ENCODE assay signal across 8 mouse cellular contexts in genomic region chr3:138405341-138405740, GRCm38 (mm10). TPM values are rescaled to one million over a fixed set of nuclear protein-coding genes. Genes with fewer than 3 reads are reported as not detected.
DNase-seq lines count a peak whose midpoint lies in the region; ATAC-seq and TF ChIP-seq lines count a peak whose summit lies in the region.

No protein-coding gene starts in this region.

- H3K27ac ChIP-seq in heart, embryonic 11.5 days (ENCODE audit: low read depth, low read length), result no peak overlapping the region
- no peak overlapping the region for H3K27ac ChIP-seq in gastrocnemius, adult 2 months
- H3K27ac ChIP-seq in midbrain, postnatal 0 days (ENCODE audit: low read depth, low read length), result no peak overlapping the region

- intact Hi-C loops in gastrocnemius, adult 2 months (cut with DNase I), result loop anchor here (2.0 to 5.0 kb wide), 2 partner anchors 168 to 183 kb away; no protein-coding TSS in a partner anchor

- no peaks in the 10 kb centered on the region for H3K27me3 ChIP-seq in heart, embryonic 11.5 days (ENCODE audit: control insufficient read depth, insufficient read depth, low read length)
- H3K27me3 ChIP-seq in midbrain, postnatal 0 days (ENCODE audit: insufficient read depth, low read length), result no peaks in the 10 kb centered on the region

- whole genome bisulfite sequencing in heart, embryonic 11.5 days (ENCODE audit: insufficient replicate concordance), result 37% methylated on average over 3 of the region's 3 CpGs
- 39% methylated on average over 3 of the region's 3 CpGs for WGBS in midbrain, postnatal 0 days

- no peak for ATAC-seq in heart, embryonic 11.5 days (replicated peaks; ENCODE audit: insufficient number of reproducible peaks, low FRiP score, low TSS enrichment)
- no peak for ATAC-seq in midbrain, postnatal 0 days (ENCODE audit: low FRiP score)
- no peak for ATAC-seq in monocyte, adult 5-6 weeks (replicated peaks; ENCODE audit: insufficient number of reproducible peaks, low FRiP score, low TSS enrichment, poor library complexity, severe bottlenecking)

- peak; percentile 50 to 77 for DNase-seq in heart, adult 18-20 months
- DNase-seq in 416B (ENCODE audit: low read depth), result peak; percentile 55
- peak; percentile 76 for DNase-seq in adrenal gland, postnatal 10 days
- peak; percentile 29 for DNase-seq in gastrocnemius, adult 2 months
- DNase-seq in layer of hippocampus, adult 9-11 months, result peak; percentile 12
- DNase-seq in midbrain, postnatal 0 days (ENCODE audit: low spot score), result peak; percentile 70

- no peak overlapping the region for H3K4me2 ChIP-seq in heart, embryonic 11.5 days
- no peak overlapping the region for H3K4me2 ChIP-seq in midbrain, postnatal 0 days (ENCODE audit: low read depth, low read length, poor library complexity, severe bottlenecking)

- no peaks in the 10 kb centered on the region for H3K36me3 ChIP-seq in heart, embryonic 11.5 days (ENCODE audit: control insufficient read depth, insufficient read depth, low read length)
- H3K36me3 ChIP-seq in midbrain, postnatal 0 days (ENCODE audit: insufficient read depth, low read length), result no peaks in the 10 kb centered on the region

- H3K9me3 ChIP-seq in heart, embryonic 11.5 days (replicated peaks; ENCODE audit: control insufficient read depth, low read length), result no peaks in the 10 kb centered on the region
- H3K9me3 ChIP-seq in midbrain, postnatal 0 days (ENCODE audit: low read length), result no peaks in the 10 kb centered on the region

- no peaks in the 10 kb centered on the region for H3K4me1 ChIP-seq in heart, embryonic 11.5 days (ENCODE audit: control insufficient read depth, insufficient read depth, low read length)
- no peaks in the 10 kb centered on the region for H3K4me1 ChIP-seq in midbrain, postnatal 0 days (ENCODE audit: insufficient read depth, low read length)

- TF ChIP-seq CTCF in gastrocnemius, adult 2 months (IDR thresholded peaks at IDR 0.05), result peak; percentile 62
- peak; percentile 79 for TF ChIP-seq CTCF in midbrain, postnatal 0 days (IDR thresholded peaks at IDR 0.05)

- no peak overlapping the region for H3K9ac ChIP-seq in heart, embryonic 11.5 days (ENCODE audit: low read depth, low read length)
- H3K9ac ChIP-seq in midbrain, postnatal 0 days (replicated peaks; ENCODE audit: low read length, poor library complexity, severe bottlenecking), result no peak overlapping the region

- no peak overlapping the region for H3K4me3 ChIP-seq in heart, embryonic 11.5 days (ENCODE audit: low read depth, low read length)
- H3K4me3 ChIP-seq in gastrocnemius, adult 2 months, result no peak overlapping the region
- no peak overlapping the region for H3K4me3 ChIP-seq in midbrain, postnatal 0 days (ENCODE audit: low read depth, low read length)

RNA-seq across cellular contexts. Expression of gene Adh4, which starts 9.9 kb away (rescaled TPM):
- not detected for total RNA-seq in heart, adult 18-20 months (2021)
- not detected in 2 replicates for polyA plus RNA-seq in heart, embryonic 11.5 days (2014; fragmentation: Nextera tagmentation; extraction: Ambion mirVana)
- 1 to 10 TPM; 3.6 to 4.4 TPM for total RNA-seq in adrenal gland, postnatal 10 days (2021)
- total RNA-seq in gastrocnemius, adult 2 months (2021), result not detected
- not detected in 2 replicates for total RNA-seq in midbrain, postnatal 0 days (2014; rRNA removed)
- polyA plus RNA-seq in midbrain, postnatal 0 days (2015; fragmentation: Nextera tagmentation; extraction: Ambion mirVana), result not detected in 2 replicates
- total RNA-seq in monocyte, adult 5-6 weeks (2017), result not detected in 3 replicates

RNA-seq across cellular contexts. Expression of gene Adh5, which starts 37.6 kb away (rescaled TPM):
- total RNA-seq in heart, adult 18-20 months (2021), result 10 to 100 TPM; 82.4 to 89.7 TPM
- 166 and 176 TPM in 2 replicates for polyA plus RNA-seq in heart, embryonic 11.5 days (2014; fragmentation: Nextera tagmentation; extraction: Ambion mirVana)
- total RNA-seq in adrenal gland, postnatal 10 days (2021), result 100 to 1,000 TPM; 209 TPM
- total RNA-seq in gastrocnemius, adult 2 months (2021), result 10 to 100 TPM; 51.8 to 60.6 TPM
- total RNA-seq in midbrain, postnatal 0 days (2014; rRNA removed), result 93.2 and 96.8 TPM in 2 replicates
- polyA plus RNA-seq in midbrain, postnatal 0 days (2015; fragmentation: Nextera tagmentation; extraction: Ambion mirVana), result 163 and 176 TPM in 2 replicates
- 70.8 to 87.6 TPM (median 73.7 TPM) in 3 replicates for total RNA-seq in monocyte, adult 5-6 weeks (2017)

Comparison
In these comparisons a context has a peak if more than half of its experiments do, and no peak if none do; other contexts are left out.
1. DNase-seq: peak in every context shown above with its lines; median percentile 76 in adrenal gland, postnatal 10 days; 70 in midbrain, postnatal 0 days; 64 in heart, adult 18-20 months; 55 in 416B; 29 in gastrocnemius, adult 2 months; 12 in layer of hippocampus, adult 9-11 months.